Mouse (Mus musculus) thymus, adult 2 months (tissue): ENCODE data around the gene Il10rb. TPM values are rescaled to one million over a fixed set of nuclear protein-coding genes. Genes with fewer than 3 reads are reported as not detected.

Experiments used
- DNase-seq: peaks from one replicate; pipeline ENCODE4 v3.0.0; 2021
- H3K27ac ChIP-seq: fragments of 200-500 bp; 2 replicates; pipeline ENCODE4 v1.5.1; 2012; ENCODE audit warnings: low read length, control low read depth; ENCODE audit not compliant: control insufficient read depth, insufficient read depth
- H3K27me3 ChIP-seq: fragments of 200-500 bp; 2 replicates; pipeline ENCODE4 v1.6.1; 2012; ENCODE audit warnings: mild to moderate bottlenecking, low read length, moderate library complexity, mixed read lengths; ENCODE audit not compliant: control insufficient read depth, insufficient read depth
- H3K36me3 ChIP-seq: fragments of 200-500 bp; 2 replicates; pipeline ENCODE4 v1.6.1; 2012; ENCODE audit warnings: mild to moderate bottlenecking, low read length, moderate library complexity; ENCODE audit not compliant: control insufficient read depth, insufficient read depth
- H3K4me1 ChIP-seq: fragments of 200-500 bp; replicated peaks from 2 replicates; pipeline ENCODE4 v1.6.1; 2012; ENCODE audit warnings: low read length; ENCODE audit not compliant: control insufficient read depth, insufficient read depth
- H3K4me3 ChIP-seq: fragments of 200-500 bp; 2 replicates; pipeline ENCODE4 v1.5.1; 2012; ENCODE audit warnings: mild to moderate bottlenecking, low read length, control low read depth, moderate library complexity; ENCODE audit not compliant: control insufficient read depth, insufficient read depth
- CTCF ChIP-seq: fragments of 200-500 bp; IDR thresholded peaks from 2 replicates; pipeline ENCODE4 v1.5.1; 2012; ENCODE audit warnings: mild to moderate bottlenecking, control low read depth, low read length, moderate library complexity, borderline replicate concordance; ENCODE audit not compliant: control insufficient read depth, poor library complexity, insufficient read depth; ENCODE audit errors: extremely low read depth
- POLR2A ChIP-seq: fragments of 200-500 bp; IDR thresholded peaks from 2 replicates; pipeline ENCODE4 v1.6.1; 2012; ENCODE audit warnings: mild to moderate bottlenecking, low read length, control low read depth, moderate library complexity; ENCODE audit not compliant: control insufficient read depth, poor library complexity, insufficient read depth; ENCODE audit errors: extremely low read depth
- WGBS: fragments of 180-500 bp; shearing (Covaris S2); methylation state at CpG from one replicate; pipeline ENCODE4 v1.1.7; 2018; 5-methylcytosine and 5-hydroxymethylcytosine counted together
- polyA plus RNA-seq: library from polyadenylated mRNA; depleted of rRNA; stranded (reverse); fragments of >200 nt; gene quantifications from 2 replicates; pipeline ENCODE4 v1.2.3, GENCODE M21; 2012

The Il10rb gene
- polyA plus RNA-seq, 1 experiment, result 35.6 TPM

GRCm38 (mm10) chr16:91380151-91380550, 25.8 kb upstream of the Il10rb start:
- Histone ChIP-seq H3K4me3 (no peak overlapping the region), H3K27ac (no peak overlapping the region)

GRCm38 (mm10) chr16:91381606-91382005, 24.4 kb upstream of the Il10rb start:
- DNase-seq, result no peak
- Histone ChIP-seq H3K36me3 (peaks cover 27% of the 10 kb centered on the region), H3K4me3 (no peak overlapping the region), H3K27me3 (no peaks in the 10 kb centered on the region), H3K27ac (no peak overlapping the region), H3K4me1 (no peaks in the 10 kb centered on the region; the same call in 1 of the 2 replicates)
- no peak for TF ChIP-seq POLR2A
- no peak for TF ChIP-seq CTCF
- 92% methylated on average over 4 of the region's 4 CpGs for WGBS

More at GRCm38 (mm10) chr16:91380151-91380550, 25.8 kb upstream of the Il10rb start:
- TF ChIP-seq CTCF (no peak), POLR2A (no peak)
- Histone ChIP-seq H3K36me3 (peaks cover 19% of the 10 kb centered on the region), H3K27me3 (no peaks in the 10 kb centered on the region), H3K4me1 (peaks cover 1% of the 10 kb centered on the region)
- DNase-seq, result no peak
- WGBS, result 91% methylated on average over 5 of the region's 5 CpGs

GRCm38 (mm10) chr16:91382261-91382790, 23.6 kb upstream of the Il10rb start:
- no peak for TF ChIP-seq POLR2A
- no peak for TF ChIP-seq CTCF
- no peak for DNase-seq
- no peak overlapping the region for H3K4me3 ChIP-seq
- peaks cover 34% of the 10 kb centered on the region for H3K36me3 ChIP-seq
- no peaks in the 10 kb centered on the region for H3K27me3 ChIP-seq
- no peak overlapping the region for H3K27ac ChIP-seq
- WGBS, result 85% methylated on average over 9 of the region's 9 CpGs
- H3K4me1 ChIP-seq, result no peaks in the 10 kb centered on the region; the same call in 1 of the 2 replicates

GRCm38 (mm10) chr16:91384221-91384620, 21.7 kb upstream of the Il10rb start:
- TF ChIP-seq CTCF (no peak), POLR2A (no peak)
- WGBS, result 97% methylated on average over 4 of the region's 4 CpGs
- no peak overlapping the region for H3K4me3 ChIP-seq
- H3K36me3 ChIP-seq, result peaks cover 48% of the 10 kb centered on the region
- DNase-seq, result no peak
- H3K27me3 ChIP-seq, result no peaks in the 10 kb centered on the region
- H3K27ac ChIP-seq, result no peak overlapping the region
- H3K4me1 ChIP-seq, result no peaks in the 10 kb centered on the region; the same call in 1 of the 2 replicates

GRCm38 (mm10) chr16:91385621-91386020, 20.3 kb upstream of the Il10rb start:
- DNase-seq, result no peak
- 91% methylated on average over 10 of the region's 10 CpGs for WGBS
- TF ChIP-seq POLR2A, result no peak
- no peak for TF ChIP-seq CTCF
- Histone ChIP-seq H3K27ac (no peak overlapping the region), H3K36me3 (peaks cover 55% of the 10 kb centered on the region), H3K4me3 (no peak overlapping the region), H3K4me1 (no peaks in the 10 kb centered on the region; the same call in 1 of the 2 replicates), H3K27me3 (no peaks in the 10 kb centered on the region)

GRCm38 (mm10) chr16:91386419-91387120, 19.4 kb upstream of the Il10rb start:
- no peak for DNase-seq
- Histone ChIP-seq H3K4me3 (no peak overlapping the region), H3K27me3 (no peaks in the 10 kb centered on the region), H3K27ac (no peak overlapping the region), H3K4me1 (no peaks in the 10 kb centered on the region), H3K36me3 (peaks cover 58% of the 10 kb centered on the region)
- 96% methylated on average over 10 of the region's 10 CpGs for whole genome bisulfite sequencing
- TF ChIP-seq POLR2A (no peak), CTCF (no peak)
